Mouse (Mus musculus) thymus, adult 2 months (tissue): ENCODE measurements at regions not wholly inside any gene's neighbourhood (a gene's known extent, or its start where the extent isn't known, plus 50 kb on each side); places are given as distances from the start of the nearest gene placed in this dataset.

Source experiments
- CTCF ChIP-seq: fragments of 200-500 bp; IDR thresholded peaks from 2 replicates; pipeline ENCODE4 v1.5.1; 2012; ENCODE audit warnings: mild to moderate bottlenecking, control low read depth, low read length, moderate library complexity, borderline replicate concordance; ENCODE audit not compliant: control insufficient read depth, poor library complexity, insufficient read depth; ENCODE audit errors: extremely low read depth
- POLR2A ChIP-seq: fragments of 200-500 bp; IDR thresholded peaks from 2 replicates; pipeline ENCODE4 v1.6.1; 2012; ENCODE audit warnings: mild to moderate bottlenecking, low read length, control low read depth, moderate library complexity; ENCODE audit not compliant: control insufficient read depth, poor library complexity, insufficient read depth; ENCODE audit errors: extremely low read depth

DNA sequence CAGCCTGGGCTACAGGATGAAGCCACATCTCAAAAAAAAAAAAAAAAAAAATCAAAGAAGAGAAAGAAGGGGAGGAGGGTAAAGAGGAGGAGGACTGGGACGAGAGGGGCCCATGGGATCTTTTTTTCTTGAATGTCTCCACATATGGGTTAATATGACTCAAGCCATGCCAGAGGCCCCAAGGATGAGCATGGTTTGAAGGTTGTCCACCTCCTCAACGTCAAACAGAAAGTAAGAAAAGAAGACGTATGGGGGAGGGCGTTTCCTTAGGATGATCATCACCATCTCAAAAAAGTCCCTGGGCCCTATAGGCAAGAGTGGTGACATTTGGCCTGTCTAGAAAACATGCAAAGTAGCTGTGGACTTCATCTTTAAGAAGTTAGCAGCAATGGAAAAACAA, 643.9 kb upstream of the Gm10131 start:
- TF ChIP-seq POLR2A (no peak), CTCF (no peak)
